ENCODE assay signal across 12 mouse cellular contexts in genomic region chr3:157066331-157066730, GRCm38 (mm10).
"Had no signal": no experiment of that assay in that cellular context is flagged by ENCODE, and none has a peak within 500 bp of the region (broad histone marks: within the 10 kb centered on the region; RNA-seq: fewer than 3 reads in every experiment).

No protein-coding gene starts in this region.

- H3K27ac ChIP-seq: left cerebral cortex, adult 2 months; liver, embryonic 13.5 days had no signal

- DNase-seq: kidney, postnatal 10 days; kidney, postnatal 36 days; layer of hippocampus, postnatal 36 days; liver, embryonic 13.5 days; lung, adult 2 months; lung, postnatal 14 days; lung, postnatal 4 days; midbrain, embryonic 14.5 days; thymus, adult 18-20 months; thymus, postnatal 36 days had no signal

- H3K4me1 ChIP-seq: liver, embryonic 13.5 days had no signal

- H3K9ac ChIP-seq: liver, embryonic 13.5 days had no signal

- H3K27me3 ChIP-seq: liver, embryonic 13.5 days had no signal

- H3K4me2 ChIP-seq: liver, embryonic 13.5 days; midbrain, embryonic 11.5 days had no signal

- H3K9me3 ChIP-seq: liver, embryonic 13.5 days had no signal

- H3K4me3 ChIP-seq: left cerebral cortex, adult 2 months; liver, embryonic 13.5 days had no signal

- H3K36me3 ChIP-seq: liver, embryonic 13.5 days had no signal
